Mouse (Mus musculus) heart, adult 2 months (tissue): ENCODE measurements around the gene Pdxk.

ENCODE experiments used
- CTCF ChIP-seq: fragments of 200-600 bp; IDR thresholded peaks from 2 replicates; pipeline ENCODE4 v1.8.1; 2022; ENCODE audit warnings: antibody characterized with exemption, mild to moderate bottlenecking, moderate library complexity
- EP300 ChIP-seq: fragments of 200-500 bp; IDR thresholded peaks from 2 replicates; pipeline ENCODE4 v1.6.1; 2011; ENCODE audit warnings: low read depth, low read length, control low read depth; ENCODE audit not compliant: insufficient read depth

- peak; percentile 64; the same call in 1 of the 2 replicates for TF ChIP-seq EP300
- peak; percentile 95 for TF ChIP-seq CTCF
Measured at GRCm38 (mm10) chr10:78392072-78392471, 72.7 kb downstream of the Pdxk start.
